Mouse (Mus musculus) embryonic facial prominence, embryonic 14.5 days (tissue): ENCODE measurements around the gene Pde11a. TPM values are rescaled to one million over a fixed set of nuclear protein-coding genes. Genes with fewer than 3 reads are reported as not detected.

Source experiments
- microRNA-seq: library from miRNA; unstranded; fragments of <30 nt; microRNA quantifications from one replicate; pipeline ENCODE4, GENCODE M21; 2016; ENCODE audit warnings: borderline number of aligned reads
- polyA plus RNA-seq: library from polyadenylated mRNA; unstranded; fragments of >200 nt; fragmentation: Nextera tagmentation; extraction: Ambion mirVana; gene quantifications from 2 replicates; pipeline ENCODE4 v1.2.1, GENCODE M21; 2014

The Pde11a gene
- polyA plus RNA-seq, 1 experiment from 2014 or later: 0.21 TPM

Small RNA genes lying within 50 kb of the gene (microRNA-seq; reads per million reads assigned to microRNA genes)
- not detected for gene Gm44337

Other genes with a start within 250 kb of the Pde11a start
- not detected in 2 replicates for gene Cyct, start 21.7 kb upstream of the Pde11a start, polyA plus RNA-seq
- 14.4 and 16.0 TPM in 2 replicates for gene Rbm45, start 31.2 kb upstream of the Pde11a start, polyA plus RNA-seq
- gene Osbpl6, start 67.7 kb upstream of the Pde11a start, polyA plus RNA-seq: 11.0 and 11.5 TPM in 2 replicates